Mouse (Mus musculus) adrenal gland, adult (tissue): ENCODE measurements at regions not wholly inside any gene's neighbourhood (a gene's known extent, or its start where the extent isn't known, plus 50 kb on each side); places are given as distances from the start of the nearest gene placed in this dataset.
A peak's percentile ranks its signal among the peaks of the same experiment; 100 is the strongest.
"Not testable (repeated sequence)": the region's sequence is repeated elsewhere in the genome, so short reads cannot be mapped to it uniquely, and the experiment has no call there.

Source experiments
- DNase-seq, 2 experiments: peaks; one replicate each; pipeline ENCODE4 v3.0.0; 2022 to 2023; ENCODE audit warnings: low spot score in 1 of 2; ENCODE audit not compliant: inconsistent age in 2 of 2

DNA sequence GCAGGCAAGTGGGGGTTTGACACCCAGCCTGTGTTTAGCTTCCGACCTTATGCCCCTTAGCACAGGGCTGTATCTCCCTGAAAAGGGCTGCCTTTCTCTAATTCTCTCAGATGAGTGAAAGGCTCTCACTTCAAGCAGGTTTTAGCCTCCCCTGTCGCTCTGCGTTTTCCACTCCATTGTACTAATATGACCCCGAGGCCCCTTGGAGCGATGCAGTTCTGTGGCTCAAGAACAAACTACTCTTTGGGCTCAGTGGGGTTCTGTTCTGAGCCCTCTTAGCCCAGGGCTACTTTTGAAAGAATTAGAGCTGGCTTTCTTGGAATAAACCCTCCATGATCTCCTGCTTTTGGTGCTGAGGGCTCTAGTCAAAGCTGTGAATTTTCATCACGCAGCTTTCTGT, 53.4 kb upstream of the Castor2 start:
- DNase-seq = no peak

DNA sequence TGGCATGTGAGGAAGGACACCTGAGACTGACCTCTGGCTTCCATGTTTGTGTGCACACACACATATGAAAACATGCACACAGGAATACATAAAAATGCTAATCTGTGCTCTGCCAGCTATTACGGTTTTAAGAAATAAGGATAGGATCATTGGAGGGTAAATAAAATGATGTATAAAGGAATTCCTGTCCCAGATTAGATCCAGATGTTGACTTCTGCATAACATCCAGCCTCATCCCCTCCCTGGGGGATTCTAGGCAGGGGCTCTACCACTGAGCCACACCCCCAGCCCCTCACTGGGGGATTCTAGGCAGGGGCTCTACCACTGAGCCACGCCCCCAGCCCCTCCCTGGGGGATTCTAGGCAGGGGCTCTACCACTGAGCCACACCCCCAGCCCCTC, 56.6 kb upstream of the Castor2 start:
- DNase-seq = not testable (repeated sequence)

DNA sequence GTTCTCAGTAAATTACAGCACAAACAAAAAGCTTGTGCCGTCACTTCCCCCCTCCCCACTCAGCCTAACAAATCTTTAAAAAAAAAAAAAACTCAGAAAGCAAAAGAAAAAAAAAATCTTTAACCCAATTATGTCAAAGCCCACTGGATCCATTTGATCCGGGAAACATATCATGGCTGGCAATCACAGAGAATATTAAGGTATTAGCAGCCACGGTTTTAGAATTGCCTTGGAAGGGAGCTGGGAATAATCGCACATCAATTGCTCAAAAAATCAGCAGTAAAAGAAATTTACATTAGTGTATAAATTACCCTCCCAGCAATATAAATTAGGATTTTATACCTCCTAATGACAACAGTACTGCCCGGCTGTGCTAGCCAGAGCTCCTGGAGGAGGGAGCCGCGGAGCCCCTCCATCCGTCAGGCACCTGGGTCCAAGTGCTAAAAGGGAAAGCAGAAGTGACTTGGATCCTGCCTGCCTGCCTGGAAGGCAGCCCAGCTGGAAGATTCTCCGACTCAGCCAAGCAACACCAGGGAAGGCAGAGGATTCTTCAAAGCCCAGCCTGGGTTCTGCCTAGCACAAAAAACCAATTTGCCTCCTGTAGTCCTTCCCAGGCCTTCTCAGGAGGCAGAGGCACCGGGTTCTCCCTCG, 72.1 kb upstream of the Castor2 start:
- DNase-seq = no peak

DNA sequence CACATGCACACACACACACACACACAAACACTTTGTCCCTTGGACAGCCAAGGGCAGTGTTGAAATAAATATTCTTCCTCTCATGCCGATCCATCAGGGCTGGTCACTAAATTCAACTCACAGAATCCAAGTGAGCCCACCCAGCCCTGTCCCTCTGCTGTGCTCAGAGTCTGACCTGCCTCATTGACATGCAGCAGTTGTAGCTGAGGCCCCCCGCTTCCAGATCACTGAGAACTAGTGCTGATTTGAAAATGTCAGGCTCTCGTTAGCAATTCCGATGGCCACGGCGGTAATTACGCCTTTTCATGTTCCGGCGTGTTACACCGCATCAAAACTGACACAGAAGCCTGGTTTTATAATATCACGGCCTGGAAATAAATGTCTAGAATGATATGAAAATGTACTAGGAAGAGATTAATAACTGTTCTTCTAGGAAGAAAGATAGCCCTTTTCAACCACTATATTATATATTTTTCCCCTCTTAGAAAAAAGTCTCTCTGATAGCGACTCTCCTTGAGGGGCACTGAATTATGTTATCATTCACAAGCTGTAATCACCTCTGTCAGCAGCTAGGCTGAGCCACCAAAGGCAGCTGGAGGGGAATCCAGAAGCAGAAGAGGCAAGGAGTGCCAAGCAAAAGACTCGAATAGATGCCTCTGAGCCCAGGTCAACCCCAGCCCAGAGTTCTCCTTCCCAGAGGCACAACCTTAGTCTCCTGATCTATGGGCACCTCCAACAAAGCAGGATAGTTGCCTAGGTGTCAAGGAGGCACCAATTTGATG, 79.7 kb upstream of the Castor2 start:
- DNase-seq = no peak

DNA sequence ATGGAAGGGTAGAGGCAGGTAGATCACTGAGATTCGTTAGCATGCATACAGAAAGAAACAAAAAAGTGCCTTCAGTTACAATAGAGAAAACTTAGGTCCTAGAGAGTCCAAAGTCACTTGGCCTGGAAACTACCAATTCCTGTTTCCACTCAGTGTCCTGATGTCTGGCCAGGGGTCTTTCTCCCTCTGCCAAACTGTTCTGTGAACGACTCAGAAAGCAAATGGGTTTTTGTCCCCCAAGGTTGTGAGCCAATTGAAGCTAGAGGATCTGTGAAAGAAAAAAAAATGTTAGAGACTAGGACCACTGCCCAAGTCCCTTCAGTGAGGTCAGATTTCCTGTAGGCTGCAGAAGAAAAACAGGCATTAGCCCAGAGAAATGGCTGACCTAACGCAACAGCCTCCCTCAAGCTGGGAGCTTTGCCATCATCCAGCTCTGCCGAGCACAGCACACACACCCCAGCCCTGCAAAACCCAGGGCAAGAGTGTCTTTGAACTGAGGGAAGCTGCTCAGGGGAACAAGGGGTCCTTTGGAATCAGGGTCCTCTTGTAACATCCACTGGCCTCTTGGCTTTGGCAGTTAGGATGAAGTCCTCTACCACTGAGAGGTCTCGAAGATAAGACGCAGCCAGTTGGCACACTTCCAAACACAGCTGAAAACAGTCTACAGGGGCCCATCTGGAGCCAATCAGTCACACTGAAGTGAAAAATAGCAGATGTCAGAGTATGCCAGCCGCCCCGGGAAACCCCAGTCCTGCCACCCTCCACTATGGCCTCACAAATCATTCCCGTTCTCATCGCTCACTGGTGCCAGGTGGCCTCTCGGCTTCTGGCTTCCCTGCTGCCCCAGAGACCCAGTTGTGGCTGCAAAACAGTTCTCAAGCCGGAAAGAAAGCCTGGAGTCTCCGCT, 85.0 kb upstream of the Castor2 start:
- peak; percentile 52 to 77 for DNase-seq

DNA sequence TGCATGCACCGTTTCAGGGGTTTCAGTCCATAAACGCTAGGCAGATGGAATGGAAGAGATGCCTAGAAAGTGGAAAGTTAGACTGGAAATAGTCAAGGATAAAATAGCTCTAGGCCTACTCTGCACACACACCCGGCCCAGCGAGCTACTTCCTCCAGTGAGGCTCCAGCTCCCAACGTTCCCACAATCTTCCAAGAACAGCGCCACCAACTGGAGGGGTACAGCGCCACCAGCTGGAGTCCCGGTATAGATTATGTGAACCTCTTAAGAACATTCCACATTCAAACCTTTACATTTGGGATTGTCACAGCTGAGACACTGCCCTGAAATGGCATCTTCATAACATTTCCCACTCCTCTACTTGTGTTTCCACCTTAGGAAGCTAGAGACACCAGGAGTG, 86.3 kb upstream of the Castor2 start:
- no peak for DNase-seq

DNA sequence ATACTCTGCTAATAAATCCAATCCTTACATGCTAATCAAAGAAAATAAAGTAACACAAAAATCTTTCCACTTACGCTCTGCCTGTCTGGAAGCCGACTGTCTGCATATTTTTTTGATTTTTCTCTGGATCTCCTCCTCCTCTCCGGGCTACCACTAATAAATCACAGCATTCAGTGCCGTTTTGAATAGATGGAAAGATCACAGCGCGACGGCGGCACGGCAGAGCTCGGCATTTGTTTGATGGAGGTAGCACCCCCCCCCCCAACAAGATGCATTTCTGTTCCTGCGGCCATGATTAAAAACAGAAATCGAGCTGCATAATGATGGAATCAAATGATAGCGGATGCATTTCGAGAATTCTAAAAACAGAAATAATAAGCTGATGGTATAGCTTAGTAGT, 89.7 kb upstream of the Castor2 start:
- DNase-seq = no peak

DNA sequence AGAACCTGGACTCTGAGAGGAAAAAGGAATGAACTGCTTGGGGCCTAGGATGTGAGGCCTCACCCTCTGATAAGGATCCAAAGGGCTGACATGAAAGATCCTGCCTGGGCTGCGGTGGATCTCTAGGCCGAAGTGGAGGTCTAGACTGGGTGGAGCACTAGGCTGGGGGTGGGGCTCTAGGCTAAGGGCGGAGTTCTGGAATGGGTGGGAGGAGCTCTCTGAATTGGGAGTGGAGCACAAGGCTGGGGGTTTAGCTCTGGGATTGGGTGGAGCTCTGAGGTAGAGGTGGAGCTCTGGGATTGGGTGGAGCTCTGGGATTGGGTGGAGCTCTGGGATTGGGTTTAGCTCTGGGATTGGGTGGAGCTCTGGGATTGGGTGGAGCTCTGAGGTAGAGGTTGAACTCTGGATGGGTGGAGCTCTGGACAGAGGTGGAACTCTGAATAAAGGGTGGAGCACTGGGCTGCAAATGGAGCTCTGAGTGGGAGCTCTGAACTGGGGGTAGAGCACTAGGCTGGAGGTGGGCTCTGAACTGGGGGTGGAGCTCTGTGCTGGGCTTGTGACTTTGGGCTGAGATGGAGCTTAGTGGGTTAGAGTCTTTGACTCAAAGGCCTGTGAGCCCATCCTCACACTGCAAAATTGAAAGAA, 92.3 kb upstream of the Castor2 start:
- no peak for DNase-seq

DNA sequence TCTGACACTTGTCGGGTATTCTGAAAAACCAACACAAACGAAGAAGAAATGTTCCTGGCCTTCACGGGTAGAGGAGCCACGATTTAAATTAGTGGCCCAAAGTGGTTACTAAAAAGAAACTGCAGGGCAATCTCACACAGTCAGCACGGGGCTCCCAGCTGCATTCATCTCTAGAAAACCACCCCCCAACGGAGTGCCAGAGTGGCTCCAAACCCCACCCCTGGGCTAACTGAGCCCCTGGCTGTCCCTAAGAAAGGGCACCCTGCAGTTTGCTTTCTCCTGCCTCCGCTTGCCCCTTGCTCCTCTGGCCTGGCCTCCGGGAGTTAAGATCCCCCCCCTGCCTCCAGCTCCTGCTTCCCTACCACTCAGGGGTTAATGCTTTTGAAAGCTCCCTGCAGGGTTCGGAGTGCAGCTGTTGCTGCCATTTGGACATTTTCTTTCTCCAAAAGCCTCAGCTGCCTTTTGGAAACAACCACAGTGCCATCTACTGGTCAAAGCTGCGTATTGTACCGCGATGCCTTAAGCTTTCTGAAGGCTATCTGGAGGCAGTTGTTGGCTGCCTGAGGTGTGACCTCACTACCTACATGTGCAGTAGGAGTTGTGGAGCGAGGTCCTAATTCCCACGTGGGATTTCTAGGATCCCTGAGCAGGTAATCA, 92.9 kb upstream of the Castor2 start:
- DNase-seq = peak; percentile 72 to 93

DNA sequence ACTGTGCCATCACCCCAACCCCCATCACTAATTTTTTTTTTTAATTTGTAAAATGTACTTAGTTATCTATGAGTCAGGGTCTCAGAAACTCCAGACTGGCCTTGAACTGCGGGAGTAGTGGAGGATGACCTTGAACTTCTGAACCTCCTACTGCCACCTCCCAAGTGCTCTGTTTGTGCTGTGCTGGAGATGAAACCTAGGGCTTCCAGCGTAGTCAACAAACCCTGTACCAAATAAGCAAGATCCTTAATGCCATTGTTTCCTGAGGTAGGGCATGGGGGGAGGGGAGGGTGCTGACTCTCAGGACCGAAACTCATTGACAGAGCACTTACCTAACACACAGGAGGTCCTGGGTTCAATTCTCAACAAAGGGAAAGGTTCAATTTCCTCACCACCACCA, 93.5 kb upstream of the Castor2 start:
- DNase-seq = peak; percentile 10 to 27

DNA sequence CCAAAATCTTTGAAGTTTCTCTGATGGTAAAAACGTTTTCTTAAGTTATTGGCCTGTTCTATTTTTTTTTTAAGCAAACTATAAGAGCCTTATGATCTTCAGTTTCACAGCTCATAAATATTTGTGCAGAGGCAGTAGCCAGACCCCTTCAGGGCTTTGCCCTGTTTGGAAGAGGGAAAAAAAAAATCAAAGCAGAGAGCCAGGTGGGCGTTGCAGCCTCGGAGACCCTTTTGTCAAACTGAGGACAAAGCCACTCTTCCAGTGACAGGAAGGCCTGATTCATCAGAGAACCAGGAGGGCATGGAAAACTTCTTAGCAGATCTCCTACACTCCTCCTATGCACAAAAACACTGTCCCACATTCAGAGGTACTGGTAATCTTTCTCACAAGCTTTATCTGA, 99.4 kb upstream of the Castor2 start:
- DNase-seq = no peak

DNA sequence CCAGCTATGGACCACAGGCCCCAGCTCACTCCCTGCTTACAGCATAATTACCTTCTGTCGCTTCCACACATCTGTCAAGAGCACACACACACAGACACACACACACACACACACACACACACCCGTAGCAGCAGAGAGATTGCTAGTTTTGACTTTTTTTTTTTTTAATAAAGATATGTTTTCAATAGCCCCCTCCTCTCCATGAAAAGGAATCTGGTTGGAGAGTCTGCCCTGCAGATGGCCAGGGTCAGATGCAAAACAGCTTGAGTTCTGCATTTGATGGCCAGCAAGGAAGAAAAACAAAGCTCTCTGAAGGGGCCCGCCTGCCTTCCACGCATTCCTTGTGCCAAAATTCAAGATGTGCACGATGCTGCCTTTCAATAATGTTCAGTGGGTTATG, 99.8 kb upstream of the Castor2 start:
- DNase-seq = no peak

DNA sequence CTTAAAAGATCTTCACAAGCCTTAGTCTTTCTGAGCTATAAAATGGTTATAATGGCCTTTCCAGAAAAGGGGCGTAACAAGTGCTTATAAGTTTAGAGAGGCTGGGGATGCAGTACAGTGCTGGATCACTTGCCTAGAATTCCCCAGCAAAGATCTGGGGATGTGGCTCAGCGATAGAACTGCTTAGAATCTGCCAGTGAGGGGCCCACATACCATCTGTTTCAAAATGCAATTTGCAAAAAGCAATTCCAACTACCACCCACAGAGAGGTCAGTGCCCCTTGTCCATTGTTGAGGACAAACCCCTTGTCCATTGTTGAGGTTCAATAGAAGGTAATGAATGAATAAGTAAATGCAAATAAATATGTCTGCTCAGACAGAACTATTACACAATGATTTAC, 107.5 kb upstream of the Castor2 start:
- DNase-seq = no peak

DNA sequence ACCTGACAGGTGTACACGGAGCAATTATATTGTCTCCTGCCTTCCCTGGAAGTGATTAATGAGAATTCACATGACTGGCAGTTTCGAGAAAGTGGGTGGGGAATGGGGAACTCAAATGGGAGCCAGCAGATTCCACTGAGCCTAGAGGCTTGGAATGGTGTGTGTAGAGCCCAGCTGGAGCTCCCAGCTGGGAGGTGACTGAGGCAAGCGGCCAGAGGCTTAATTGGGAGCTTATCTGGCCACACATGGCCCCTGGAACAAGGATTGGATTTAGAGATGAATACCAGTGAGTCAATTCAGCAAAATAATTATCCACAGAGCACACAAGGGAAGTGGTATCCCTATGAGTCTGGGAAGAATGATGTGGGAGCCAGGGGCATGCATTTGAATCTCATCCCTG, 108.0 kb upstream of the Castor2 start:
- peak; percentile 14 to 25 for DNase-seq

DNA sequence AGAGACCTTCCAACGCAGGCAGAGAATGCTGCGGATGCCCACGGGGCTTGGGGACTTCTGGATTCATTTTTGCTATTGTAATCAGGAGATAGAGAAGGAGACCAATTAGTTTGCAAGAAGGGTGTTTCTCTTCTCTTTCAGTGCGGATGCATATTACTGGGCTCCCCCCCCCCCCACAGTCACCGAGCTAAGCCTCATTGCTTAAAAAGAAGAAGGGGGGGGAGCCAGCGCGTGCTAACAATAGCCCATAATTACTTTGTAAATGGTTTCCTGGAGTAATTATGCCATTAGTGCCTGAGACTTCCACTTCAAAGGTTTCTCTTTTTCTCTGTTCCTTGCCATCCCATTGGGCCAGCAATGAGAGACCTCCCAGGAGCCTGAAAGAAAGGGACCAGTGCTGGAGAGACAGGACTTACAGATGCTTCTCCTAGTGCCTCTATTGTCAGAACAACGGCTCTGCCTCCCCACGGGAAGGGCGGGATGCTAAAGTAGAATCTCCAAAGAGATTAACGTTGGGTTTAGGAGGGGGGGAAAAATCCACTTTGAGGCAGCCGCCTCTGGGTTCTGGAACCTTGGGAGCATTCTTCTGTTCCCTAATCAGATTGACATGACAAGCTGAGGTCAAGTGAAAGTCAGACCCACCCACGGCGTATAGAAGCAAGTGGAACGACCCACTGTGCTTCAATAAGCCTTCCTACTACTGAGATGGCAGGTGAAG, 116.1 kb upstream of the Castor2 start:
- no peak for DNase-seq

DNA sequence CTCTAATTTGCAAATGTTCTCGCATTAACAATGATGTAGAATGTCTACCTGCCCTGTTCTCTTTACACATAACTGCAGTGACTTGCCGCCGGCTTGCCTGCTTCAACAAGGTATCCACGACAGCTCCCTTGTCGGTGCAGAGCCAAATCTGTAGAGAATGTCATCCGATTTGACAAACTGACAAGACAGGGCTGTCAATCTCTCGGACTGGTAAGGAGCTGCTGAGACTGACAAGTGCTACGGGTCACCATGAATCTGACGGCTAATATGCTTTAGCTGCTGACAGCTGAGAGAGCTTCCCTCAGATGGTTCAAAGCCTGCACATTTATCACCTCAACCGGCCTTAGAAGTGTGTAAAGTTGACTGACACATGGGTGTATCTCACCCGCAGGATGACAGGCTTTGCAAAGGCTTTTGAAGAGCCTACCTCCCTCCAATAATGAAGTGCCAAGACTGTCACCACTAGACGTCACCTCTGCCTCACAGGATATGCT, 129.0 kb upstream of the Castor2 start:
- no peak for DNase-seq

DNA sequence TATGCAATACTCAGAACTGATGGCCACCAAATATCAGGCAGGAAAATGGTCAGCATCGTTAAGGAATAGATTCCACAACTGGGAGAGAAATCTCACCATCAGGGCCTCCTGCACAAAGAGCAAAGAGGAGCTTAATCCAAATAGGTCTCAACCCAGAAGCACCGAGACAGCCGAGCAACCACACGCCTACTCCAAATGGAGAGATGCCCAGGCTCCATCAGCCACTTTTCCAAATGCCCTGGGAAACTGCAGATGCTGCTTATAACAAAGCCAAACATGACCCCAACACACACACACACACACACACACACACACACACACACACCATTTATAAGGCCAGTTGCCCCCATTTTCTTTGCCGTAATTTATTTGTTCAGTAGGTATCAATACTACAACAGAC, 136.2 kb upstream of the Castor2 start:
- DNase-seq = no peak

DNA sequence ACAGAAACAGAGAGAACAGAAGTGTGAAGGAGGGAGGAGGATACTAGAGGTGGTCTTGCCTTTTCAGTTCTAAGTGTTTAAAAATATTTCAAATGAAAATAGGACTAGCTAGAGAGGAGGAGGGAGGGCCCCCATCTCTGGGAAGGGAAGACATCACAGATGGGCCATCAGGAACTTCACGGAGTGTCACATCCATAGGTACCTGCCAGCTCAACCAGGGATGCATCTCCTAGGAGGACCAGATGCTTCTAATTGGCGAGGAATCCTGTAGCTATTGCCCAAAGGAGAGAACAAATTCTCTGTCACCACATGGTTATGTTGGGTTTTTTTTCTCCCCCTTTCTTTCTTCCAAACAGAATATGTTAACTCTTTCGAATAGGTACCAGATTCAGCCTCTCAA, 158.7 kb upstream of the Castor2 start:
- no peak for DNase-seq

DNA sequence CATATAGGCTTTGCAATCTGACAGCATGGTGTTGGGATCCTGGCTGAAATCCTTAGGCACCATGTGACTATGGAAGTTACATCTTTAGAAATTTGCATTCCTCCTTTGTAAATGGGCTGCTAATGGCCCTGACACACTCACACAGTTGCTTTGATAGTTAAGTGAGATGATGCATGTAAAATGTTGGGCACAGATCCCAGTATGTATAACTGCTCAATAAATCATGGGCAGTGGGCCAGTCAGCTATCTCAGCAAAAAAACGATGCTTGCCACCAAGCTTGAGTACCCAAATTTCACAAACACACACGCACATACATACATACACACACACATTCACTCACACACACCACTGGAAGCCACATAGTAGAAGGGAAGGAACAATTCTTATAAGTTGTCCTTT, 159.5 kb upstream of the Castor2 start:
- no peak for DNase-seq
